Mouse (Mus musculus): ENCODE results near the gene Tcf20. TPM values are rescaled to one million over a fixed set of nuclear protein-coding genes. Genes with fewer than 3 reads are reported as not detected.

The Tcf20 gene
- total RNA-seq, 1 experiment = 143 TPM

DNA sequence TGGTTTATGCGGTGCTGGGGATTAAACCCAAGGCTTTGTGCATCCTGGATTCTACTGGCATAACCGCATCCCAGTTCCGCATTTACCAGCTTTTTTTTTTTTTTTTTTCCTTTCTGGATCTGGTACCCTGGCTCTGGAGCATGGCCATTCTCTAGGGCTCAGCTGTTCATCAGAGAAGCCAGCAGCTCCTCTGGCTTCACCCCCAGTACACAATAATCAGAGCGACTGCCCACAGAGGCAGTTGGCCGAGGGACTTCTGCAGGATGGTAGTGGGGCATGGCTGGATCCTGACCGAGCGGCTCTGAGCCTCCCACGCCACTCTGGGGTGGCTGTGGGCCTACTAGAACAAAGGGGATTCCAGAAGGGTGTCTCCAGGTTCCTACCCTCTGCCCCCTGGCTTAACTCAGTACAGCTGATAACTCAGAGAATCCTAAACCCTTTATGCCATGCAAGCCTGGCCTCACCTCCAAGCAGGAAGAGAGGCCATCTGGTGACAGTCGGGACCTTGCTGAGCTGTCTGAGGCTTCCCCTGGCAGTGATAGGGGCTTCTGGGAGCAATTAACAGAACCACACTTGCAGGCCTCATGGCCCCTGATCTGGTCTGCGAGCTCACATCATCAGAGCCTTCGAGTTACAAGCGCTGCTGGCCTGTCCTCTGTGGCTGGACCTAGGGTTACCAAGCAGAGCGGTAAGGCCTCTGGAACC is 4.6 kb upstream of the Tcf20 start:
- TF ChIP-seq HCFC1 (IDR thresholded peaks at IDR 0.05; ENCODE audit: borderline replicate concordance, insufficient read depth, low read length) = no peak
- TF ChIP-seq MAFK (IDR thresholded peaks at IDR 0.05; ENCODE audit: insufficient read depth, low read depth, low read length) = no peak
- TF ChIP-seq CHD2 (IDR thresholded peaks at IDR 0.05; ENCODE audit: low read depth, low read length) = no peak
- no peak for TF ChIP-seq ZNF384 (IDR thresholded peaks at IDR 0.05; ENCODE audit: low read depth, low read length)
- no peak for TF ChIP-seq ZC3H11A (IDR thresholded peaks at IDR 0.05; ENCODE audit: borderline replicate concordance, low read depth, low read length)
- Histone ChIP-seq H3K9ac (ENCODE audit: insufficient read depth, low read depth, low read length, poor library complexity, severe bottlenecking) (no peak overlapping the region), H3K4me3 (ENCODE audit: insufficient read depth in 1 of 2, low read depth in 1 of 2, low read length in 2 of 2, poor library complexity in 1 of 2, severe bottlenecking in 1 of 2) (no peak overlapping the region), H3K27ac (ENCODE audit: insufficient read depth, low read depth, low read length, poor library complexity, severe bottlenecking) (no peak overlapping the region), H3K4me1 (ENCODE audit: control insufficient read depth in 2 of 2, insufficient read depth in 2 of 2, low read length in 2 of 2, poor library complexity in 1 of 2) (peaks cover 0 to 4% of the 10 kb centered on the region in 2 experiments; a peak in 1 of 4 replicates), H3K36me3 (ENCODE audit: control insufficient read depth, insufficient read depth, low read length, poor library complexity, severe bottlenecking) (no peaks in the 10 kb centered on the region), H3K9me3 (ENCODE audit: control insufficient read depth, insufficient read depth, low read depth, low read length) (no peaks in the 10 kb centered on the region)
- DNase-seq (ENCODE audit: low read depth, low spot score) = no peak
- in situ Hi-C loops (cut with MboI; ENCODE audit: low sequenced_read_pairs in 2 of 2, unreplicated experiment in 2 of 2) = no loop called here

DNA sequence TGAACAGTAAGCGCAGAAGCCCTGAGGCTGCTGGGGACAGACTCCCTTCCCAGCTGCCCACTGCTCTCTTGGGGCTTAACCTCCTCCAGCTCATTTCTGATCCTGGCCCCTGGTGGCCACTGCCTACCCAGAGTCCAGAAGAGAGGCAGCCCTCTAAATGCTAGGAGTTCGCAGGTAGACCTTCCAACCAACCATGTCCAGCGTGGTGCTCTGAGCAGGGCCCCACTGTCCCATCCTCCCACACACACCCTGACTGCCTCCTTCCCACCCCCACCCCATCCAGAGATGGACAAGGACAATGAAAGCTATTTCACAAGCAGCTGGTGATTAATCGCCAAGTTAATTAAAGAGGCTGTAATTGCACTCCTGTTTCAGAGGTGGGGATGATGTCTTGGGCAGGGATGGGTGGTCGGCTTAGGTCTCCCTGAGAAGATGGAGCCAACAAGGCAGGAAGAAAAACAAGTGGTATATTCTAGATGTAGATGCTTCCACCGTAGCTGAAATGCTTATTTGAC is 1.6 kb upstream of the Tcf20 start:
- peaks cover 3 to 4% of the 10 kb centered on the region in 2 experiments; a peak in 2 of 4 replicates for H3K4me1 ChIP-seq (ENCODE audit: control insufficient read depth in 2 of 2, insufficient read depth in 2 of 2, low read length in 2 of 2, poor library complexity in 1 of 2)
- H3K9me3 ChIP-seq (ENCODE audit: control insufficient read depth, insufficient read depth, low read depth, low read length) = no peaks in the 10 kb centered on the region
- TF ChIP-seq CHD2 (IDR thresholded peaks at IDR 0.05; ENCODE audit: low read depth, low read length) = no peak
- no peak overlapping the region for H3K27ac ChIP-seq (ENCODE audit: insufficient read depth, low read depth, low read length, poor library complexity, severe bottlenecking)
- no peak overlapping the region for H3K4me3 ChIP-seq (ENCODE audit: insufficient read depth in 1 of 2, low read depth in 1 of 2, low read length in 2 of 2, poor library complexity in 1 of 2, severe bottlenecking in 1 of 2)
- DNase-seq (ENCODE audit: low read depth, low spot score) = no peak
- no peaks in the 10 kb centered on the region for H3K36me3 ChIP-seq (ENCODE audit: control insufficient read depth, insufficient read depth, low read length, poor library complexity, severe bottlenecking)
- H3K9ac ChIP-seq (ENCODE audit: insufficient read depth, low read depth, low read length, poor library complexity, severe bottlenecking) = no peak overlapping the region
- in situ Hi-C loops (cut with MboI; ENCODE audit: low sequenced_read_pairs in 2 of 2, unreplicated experiment in 2 of 2) = no loop called here

DNA sequence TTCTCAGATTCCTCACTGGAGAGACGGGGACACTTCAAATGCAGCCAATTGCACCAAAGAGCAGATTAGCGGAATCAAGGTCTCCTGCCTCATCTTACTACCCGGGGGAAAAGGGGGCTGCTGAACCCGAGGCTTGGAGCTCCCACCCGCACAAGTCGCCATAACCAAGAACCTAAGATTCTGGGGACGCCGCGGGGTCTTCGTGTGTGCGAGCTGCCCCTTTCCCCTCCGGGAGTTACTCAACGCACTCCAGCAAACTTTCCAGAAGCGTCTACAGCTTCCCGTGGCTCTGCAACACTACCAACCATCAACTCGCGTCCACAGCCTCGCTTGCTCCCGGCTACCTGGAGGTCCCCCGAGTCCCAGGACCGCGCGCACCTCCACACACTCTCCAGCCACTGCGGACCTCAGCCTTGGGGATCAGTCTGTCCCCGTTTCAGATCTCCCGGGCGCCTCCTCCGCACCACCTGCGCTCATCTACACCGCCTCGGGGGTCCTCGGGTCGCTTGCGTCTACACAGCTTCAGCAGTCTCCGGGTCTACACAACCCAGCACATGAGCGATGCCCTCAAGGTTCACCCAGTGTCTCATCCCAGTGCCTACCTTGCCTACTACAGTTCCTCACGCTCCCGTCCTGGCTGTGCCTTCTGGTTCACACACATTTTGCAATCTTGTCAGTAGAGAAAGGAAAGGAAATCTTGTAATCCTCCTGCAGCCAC is 499 bp downstream of the Tcf20 start:
- Histone ChIP-seq H3K9ac (ENCODE audit: insufficient read depth, low read depth, low read length, poor library complexity, severe bottlenecking) (0 out of 2 replicates have a peak overlapping the region, but pooled peaks have one; percentile 14), H3K27ac (ENCODE audit: insufficient read depth, low read depth, low read length, poor library complexity, severe bottlenecking) (no peak overlapping the region), H3K4me3 (ENCODE audit: insufficient read depth in 1 of 2, low read depth in 1 of 2, low read length in 2 of 2, poor library complexity in 1 of 2, severe bottlenecking in 1 of 2) (peak overlapping the region; percentile 55 to 79), H3K36me3 (ENCODE audit: control insufficient read depth, insufficient read depth, low read length, poor library complexity, severe bottlenecking) (no peaks in the 10 kb centered on the region), H3K4me1 (ENCODE audit: control insufficient read depth in 2 of 2, insufficient read depth in 2 of 2, low read length in 2 of 2, poor library complexity in 1 of 2) (peaks cover 12 to 15% of the 10 kb centered on the region in 2 experiments), H3K9me3 (ENCODE audit: control insufficient read depth, insufficient read depth, low read depth, low read length) (no peaks in the 10 kb centered on the region)
- in situ Hi-C loops (cut with MboI; ENCODE audit: low sequenced_read_pairs in 2 of 2, unreplicated experiment in 2 of 2) = no loop called here
- TF ChIP-seq CHD2 (IDR thresholded peaks at IDR 0.05; ENCODE audit: low read depth, low read length) = no peak
- no peak; the same call in 1 of the 2 replicates for TF ChIP-seq ZNF384 (IDR thresholded peaks at IDR 0.05; ENCODE audit: low read depth, low read length)
- no peak for TF ChIP-seq ZC3H11A (IDR thresholded peaks at IDR 0.05; ENCODE audit: borderline replicate concordance, low read depth, low read length)
- TF ChIP-seq MAFK (IDR thresholded peaks at IDR 0.05; ENCODE audit: insufficient read depth, low read depth, low read length) = no peak
- no peak for TF ChIP-seq HCFC1 (IDR thresholded peaks at IDR 0.05; ENCODE audit: borderline replicate concordance, insufficient read depth, low read length)
- DNase-seq (ENCODE audit: low read depth, low spot score) = no peak

DNA sequence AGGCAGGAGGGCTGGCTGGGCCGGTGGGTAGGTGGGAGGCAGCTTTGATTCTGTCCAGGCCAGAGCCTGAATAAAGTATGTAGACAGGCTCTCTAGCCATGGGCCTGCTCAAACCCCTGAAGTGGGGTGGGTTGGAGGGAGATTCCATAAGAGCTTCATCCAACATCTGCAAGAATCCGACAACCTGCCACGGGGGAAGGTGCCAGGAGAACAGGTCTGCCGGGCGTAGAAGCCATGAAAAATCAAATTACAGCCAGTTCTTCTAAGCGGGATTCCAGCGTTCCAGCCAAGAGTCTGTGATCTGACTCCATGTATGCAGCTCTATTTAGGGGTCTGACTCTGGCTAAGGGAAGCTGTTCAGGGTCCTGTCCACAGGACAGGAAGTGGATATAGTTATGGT is 3.1 kb downstream of the Tcf20 start:
- H3K36me3 ChIP-seq (ENCODE audit: control insufficient read depth, insufficient read depth, low read length, poor library complexity, severe bottlenecking) = no peaks in the 10 kb centered on the region
- H3K9ac ChIP-seq (ENCODE audit: insufficient read depth, low read depth, low read length, poor library complexity, severe bottlenecking) = no peak overlapping the region
- H3K27ac ChIP-seq (ENCODE audit: insufficient read depth, low read depth, low read length, poor library complexity, severe bottlenecking) = no peak overlapping the region
- H3K9me3 ChIP-seq (ENCODE audit: control insufficient read depth, insufficient read depth, low read depth, low read length) = no peaks in the 10 kb centered on the region
- in situ Hi-C loops (cut with MboI; ENCODE audit: low sequenced_read_pairs in 2 of 2, unreplicated experiment in 2 of 2) = no loop called here
- peaks cover 17 to 18% of the 10 kb centered on the region in 2 experiments for H3K4me1 ChIP-seq (ENCODE audit: control insufficient read depth in 2 of 2, insufficient read depth in 2 of 2, low read length in 2 of 2, poor library complexity in 1 of 2)
- TF ChIP-seq ZC3H11A (IDR thresholded peaks at IDR 0.05; ENCODE audit: borderline replicate concordance, low read depth, low read length) = no peak
- TF ChIP-seq ZNF384 (IDR thresholded peaks at IDR 0.05; ENCODE audit: low read depth, low read length) = no peak
- TF ChIP-seq CHD2 (IDR thresholded peaks at IDR 0.05; ENCODE audit: low read depth, low read length) = no peak
- TF ChIP-seq MAFK (IDR thresholded peaks at IDR 0.05; ENCODE audit: insufficient read depth, low read depth, low read length) = no peak
- no peak for TF ChIP-seq HCFC1 (IDR thresholded peaks at IDR 0.05; ENCODE audit: borderline replicate concordance, insufficient read depth, low read length)
- DNase-seq (ENCODE audit: low read depth, low spot score) = no peak
- H3K4me3 ChIP-seq (ENCODE audit: insufficient read depth in 1 of 2, low read depth in 1 of 2, low read length in 2 of 2, poor library complexity in 1 of 2, severe bottlenecking in 1 of 2) = no peak overlapping the region
